Mouse (Mus musculus) thymus, adult 2 months (tissue): ENCODE results near the gene Dach1.

Experiments used
- CTCF ChIP-seq: fragments of 200-500 bp; IDR thresholded peaks from 2 replicates; pipeline ENCODE4 v1.5.1; 2012; ENCODE audit warnings: mild to moderate bottlenecking, control low read depth, low read length, moderate library complexity, borderline replicate concordance; ENCODE audit not compliant: control insufficient read depth, poor library complexity, insufficient read depth; ENCODE audit errors: extremely low read depth
- POLR2A ChIP-seq: fragments of 200-500 bp; IDR thresholded peaks from 2 replicates; pipeline ENCODE4 v1.6.1; 2012; ENCODE audit warnings: mild to moderate bottlenecking, low read length, control low read depth, moderate library complexity; ENCODE audit not compliant: control insufficient read depth, poor library complexity, insufficient read depth; ENCODE audit errors: extremely low read depth

GRCm38 (mm10) chr14:98168039-98168907 lies 1.3 kb downstream of the Dach1 start:
- TF ChIP-seq CTCF, result no peak
- TF ChIP-seq POLR2A, result no peak
